Mouse (Mus musculus) kidney, embryonic 14.5 days (tissue): ENCODE data around the gene Gm15155. TPM values are rescaled to one million over a fixed set of nuclear protein-coding genes. Genes with fewer than 3 reads are reported as not detected.
A peak's percentile ranks its signal among the peaks of the same experiment; 100 is the strongest.

Experiments
- ATAC-seq: fragments of 200-750 bp; cut with Nextera tagmentation; 2 replicates; pipeline ENCODE4 v1.8.0; 2017; ENCODE audit warnings: moderate number of reproducible peaks, mild to moderate bottlenecking, moderate TSS enrichment, moderate library complexity; ENCODE audit not compliant: low FRiP score, low TSS enrichment
- H3K27ac ChIP-seq: fragments of 300-500 bp; sonication (generic); 2 replicates; pipeline ENCODE4 v1.5.1; 2014; ENCODE audit warnings: low read depth, mild to moderate bottlenecking, low read length, moderate library complexity, mixed read lengths
- H3K27me3 ChIP-seq: fragments of 300-500 bp; sonication (generic); 2 replicates; pipeline ENCODE4 v1.6.1; 2014; ENCODE audit warnings: mild to moderate bottlenecking, low read length; ENCODE audit not compliant: control insufficient read depth, insufficient read depth
- H3K36me3 ChIP-seq: fragments of 300-500 bp; sonication (generic); 2 replicates; pipeline ENCODE4 v1.6.1; 2014; ENCODE audit warnings: low read length, mixed read lengths; ENCODE audit not compliant: control insufficient read depth, insufficient read depth
- H3K4me1 ChIP-seq: fragments of 300-500 bp; sonication (generic); 2 replicates; pipeline ENCODE4 v1.6.1; 2014; ENCODE audit warnings: low read length, mixed read lengths; ENCODE audit not compliant: control insufficient read depth, insufficient read depth
- H3K4me2 ChIP-seq: fragments of 300-500 bp; sonication (generic); replicated peaks from 2 replicates; pipeline ENCODE4 v1.6.1; 2014; ENCODE audit warnings: low read depth, mild to moderate bottlenecking, low read length
- H3K4me3 ChIP-seq: fragments of 300-500 bp; sonication (generic); 2 replicates; pipeline ENCODE4 v1.5.1; 2014; ENCODE audit warnings: mild to moderate bottlenecking, low read length
- H3K9ac ChIP-seq: fragments of 300-500 bp; sonication (generic); 2 replicates; pipeline ENCODE4 v1.6.1; 2014; ENCODE audit warnings: low read depth, mild to moderate bottlenecking, low read length, moderate library complexity
- H3K9me3 ChIP-seq: fragments of 300-500 bp; sonication (generic); 2 replicates; pipeline ENCODE4 v1.6.1; 2016; ENCODE audit warnings: low read length; ENCODE audit not compliant: control insufficient read depth
- WGBS: fragments of 180-500 bp; shearing (Covaris S2); extraction: QIAGEN DNeasy Blood & Tissue Kit; methylation state at CpG from one replicate; pipeline ENCODE4 v1.1.7; 2014; 5-methylcytosine and 5-hydroxymethylcytosine counted together
- polyA plus RNA-seq: library from polyadenylated mRNA; unstranded; fragments of >200 nt; fragmentation: Nextera tagmentation; extraction: Ambion mirVana; gene quantifications from 2 replicates; pipeline ENCODE4 v1.2.1, GENCODE M21; 2014

The Gm15155 gene
- polyA plus RNA-seq = not detected in 2 replicates

DNA sequence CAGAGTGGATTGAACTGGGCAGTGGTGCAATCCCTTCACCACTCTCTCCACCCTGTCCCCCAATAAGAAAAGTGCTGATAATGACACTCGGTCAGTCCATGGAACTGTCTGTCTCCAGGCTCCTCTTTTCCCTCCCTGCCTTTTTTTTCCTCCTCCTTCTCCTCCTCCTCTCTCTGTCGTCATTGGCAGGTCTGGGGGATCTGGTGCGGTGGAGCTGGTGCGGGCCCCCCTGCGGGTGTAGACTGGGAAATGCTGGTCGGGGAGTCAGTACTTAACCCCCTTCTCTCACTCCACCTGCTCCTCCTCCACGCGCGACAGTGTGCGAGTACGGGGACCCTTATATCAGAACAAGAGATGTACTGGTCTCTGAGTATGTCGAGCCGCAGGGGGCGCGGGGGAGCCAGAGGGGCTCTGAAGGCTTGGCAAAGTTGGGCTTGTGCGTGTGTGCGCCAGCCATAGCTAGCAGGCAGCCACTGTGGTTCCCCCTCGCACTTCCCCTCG is at the start of gene Gm15155:
Gene Gm15155 (plus strand): TSS at position 401 of the 501 bp plus-strand sequence.
- Histone ChIP-seq H3K9me3 (no peaks in the 10 kb centered on the region), H3K4me3 (peak within 1 kb of the TSS; percentile 43), H3K27me3 (peaks cover 16% of the 10 kb centered on the region), H3K27ac (no peak within 1 kb of the TSS), H3K4me1 (no peaks in the 10 kb centered on the region), H3K9ac (0 out of 2 replicates have a peak within 1 kb of the TSS, but pooled peaks have one; percentile 12), H3K4me2 (peak within 1 kb of the TSS; percentile 88), H3K36me3 (no peaks in the 10 kb centered on the region)
- WGBS = 23% methylated on average over 19 of the region's 19 CpGs
- peak; percentile 7; the same call in 1 of the 2 replicates for ATAC-seq

- no peak for ATAC-seq
- H3K4me3 ChIP-seq = no peak overlapping the region
Measured at GRCm38 (mm10) chrX:155579791-155580190, 44.8 kb upstream of the Gm15155 start.

GRCm38 (mm10) chrX:155584586-155584985 is 40.0 kb upstream of the Gm15155 start:
- Histone ChIP-seq H3K4me3 (no peak overlapping the region), H3K27me3 (no peaks in the 10 kb centered on the region), H3K9ac (no peak overlapping the region), H3K9me3 (no peaks in the 10 kb centered on the region), H3K27ac (no peak overlapping the region), H3K4me1 (no peaks in the 10 kb centered on the region), H3K4me2 (no peak overlapping the region), H3K36me3 (no peaks in the 10 kb centered on the region)
- WGBS = 80% methylated on average over 2 of the region's 2 CpGs
- no peak for ATAC-seq

More at GRCm38 (mm10) chrX:155579791-155580190, 44.8 kb upstream of the Gm15155 start:
- Histone ChIP-seq H3K27me3 (no peaks in the 10 kb centered on the region), H3K27ac (no peak overlapping the region), H3K36me3 (no peaks in the 10 kb centered on the region), H3K4me2 (no peak overlapping the region), H3K9me3 (no peaks in the 10 kb centered on the region), H3K9ac (no peak overlapping the region), H3K4me1 (no peaks in the 10 kb centered on the region)

GRCm38 (mm10) chrX:155591490-155591889 is 33.1 kb upstream of the Gm15155 start:
- Histone ChIP-seq H3K9ac (no peak overlapping the region), H3K4me2 (no peak overlapping the region), H3K27me3 (no peaks in the 10 kb centered on the region), H3K27ac (no peak overlapping the region), H3K4me1 (no peaks in the 10 kb centered on the region), H3K9me3 (no peaks in the 10 kb centered on the region), H3K36me3 (no peaks in the 10 kb centered on the region), H3K4me3 (no peak overlapping the region)
- ATAC-seq = no peak
- 84% methylated on average over 3 of the region's 3 CpGs for whole genome bisulfite sequencing

- ATAC-seq = no peak
- Histone ChIP-seq H3K27me3 (no peaks in the 10 kb centered on the region), H3K9me3 (no peaks in the 10 kb centered on the region), H3K4me1 (no peaks in the 10 kb centered on the region), H3K9ac (no peak overlapping the region), H3K4me3 (no peak overlapping the region), H3K27ac (no peak overlapping the region), H3K4me2 (no peak overlapping the region), H3K36me3 (no peaks in the 10 kb centered on the region)
- WGBS = 63% methylated on average over 2 of the region's 2 CpGs
Measured at GRCm38 (mm10) chrX:155592467-155592866, 32.1 kb upstream of the Gm15155 start.

- H3K27me3 ChIP-seq = no peaks in the 10 kb centered on the region
- H3K36me3 ChIP-seq = no peaks in the 10 kb centered on the region
- H3K4me3 ChIP-seq = no peak overlapping the region
- no peak overlapping the region for H3K4me2 ChIP-seq
- no peaks in the 10 kb centered on the region for H3K9me3 ChIP-seq
- ATAC-seq = no peak
- WGBS = 56% methylated on average over 1 of the region's 1 CpGs
- H3K4me1 ChIP-seq = no peaks in the 10 kb centered on the region
- no peak overlapping the region for H3K9ac ChIP-seq
- no peak overlapping the region for H3K27ac ChIP-seq
Measured at GRCm38 (mm10) chrX:155594685-155595084, 29.9 kb upstream of the Gm15155 start.

DNA sequence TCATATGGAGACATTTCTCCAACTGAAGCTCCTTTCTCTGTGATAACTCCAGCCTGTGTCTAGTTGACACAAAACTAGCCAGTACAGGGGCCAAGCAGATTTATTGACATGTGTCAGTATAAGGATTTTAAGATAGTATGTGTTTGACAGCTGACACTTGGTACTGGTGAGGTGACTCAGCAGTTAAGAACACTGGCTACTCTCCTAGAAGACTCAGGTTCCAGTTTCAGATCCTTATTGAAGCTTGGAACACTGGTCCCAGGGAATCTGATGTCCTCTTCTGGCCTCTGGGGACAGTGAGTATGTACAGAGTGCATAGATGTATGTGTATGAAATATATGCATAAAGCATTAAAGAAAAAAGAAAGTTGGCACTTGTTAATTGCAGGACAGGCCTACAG is 28.2 kb upstream of the Gm15155 start:
- no peaks in the 10 kb centered on the region for H3K36me3 ChIP-seq
- no peaks in the 10 kb centered on the region for H3K27me3 ChIP-seq
- no peak overlapping the region for H3K9ac ChIP-seq
- H3K27ac ChIP-seq = no peak overlapping the region
- ATAC-seq = no peak
- H3K9me3 ChIP-seq = no peaks in the 10 kb centered on the region
- no peaks in the 10 kb centered on the region for H3K4me1 ChIP-seq
- H3K4me3 ChIP-seq = no peak overlapping the region
- H3K4me2 ChIP-seq = no peak overlapping the region

- WGBS = 74% methylated on average over 2 of the region's 2 CpGs
- no peaks in the 10 kb centered on the region for H3K9me3 ChIP-seq
- H3K27me3 ChIP-seq = no peaks in the 10 kb centered on the region
- no peaks in the 10 kb centered on the region for H3K36me3 ChIP-seq
- H3K27ac ChIP-seq = no peak overlapping the region
- no peak for ATAC-seq
- no peaks in the 10 kb centered on the region for H3K4me1 ChIP-seq
- H3K4me3 ChIP-seq = no peak overlapping the region
- no peak overlapping the region for H3K9ac ChIP-seq
- H3K4me2 ChIP-seq = no peak overlapping the region
Measured at GRCm38 (mm10) chrX:155601196-155601595, 23.3 kb upstream of the Gm15155 start.

GRCm38 (mm10) chrX:155622527-155622926 is 2.0 kb upstream of the Gm15155 start:
- H3K27me3 ChIP-seq = peaks cover 16% of the 10 kb centered on the region
- peak overlapping the region; percentile 88 for H3K4me2 ChIP-seq
- H3K9me3 ChIP-seq = no peaks in the 10 kb centered on the region
- peak; percentile 18; the same call in 1 of the 2 replicates for ATAC-seq
- H3K27ac ChIP-seq = no peak overlapping the region
- WGBS = 27% methylated on average over 24 of the region's 24 CpGs
- 0 out of 2 replicates have a peak overlapping the region, but pooled peaks have one; percentile 13 for H3K9ac ChIP-seq
- H3K4me1 ChIP-seq = no peaks in the 10 kb centered on the region
- no peaks in the 10 kb centered on the region for H3K36me3 ChIP-seq
- H3K4me3 ChIP-seq = peak overlapping the region; percentile 43
